Mouse (Mus musculus): ENCODE data around the gene Gprin1.

Gprin1 gene

DNA sequence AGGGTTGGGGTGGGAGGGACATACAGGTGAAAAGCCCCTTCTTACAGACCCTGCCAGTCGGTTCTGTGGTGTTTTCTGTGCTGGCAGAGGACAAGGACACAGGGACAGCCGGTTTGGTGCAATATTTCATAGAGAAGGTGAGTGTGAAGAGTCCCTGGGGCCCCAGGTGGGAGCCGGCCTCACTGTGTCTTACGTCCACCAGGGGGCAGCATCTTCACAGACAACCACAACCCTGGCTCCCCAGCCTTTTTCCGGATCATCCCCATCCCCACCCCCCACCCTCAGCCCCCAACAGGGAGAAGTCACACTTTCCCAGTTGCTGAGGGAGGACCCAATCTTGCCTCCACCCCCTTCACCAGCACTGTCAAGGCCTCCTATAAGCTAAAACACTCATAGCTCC is 32.8 kb downstream of the Gprin1 start:
- DNase-seq: peak; percentile 38

GRCm38 (mm10) chr13:54714996-54715395 is 34.7 kb downstream of the Gprin1 start:
- no peak for DNase-seq

GRCm38 (mm10) chr13:54714393-54714792 is 35.3 kb downstream of the Gprin1 start:
- DNase-seq: no peak

DNA sequence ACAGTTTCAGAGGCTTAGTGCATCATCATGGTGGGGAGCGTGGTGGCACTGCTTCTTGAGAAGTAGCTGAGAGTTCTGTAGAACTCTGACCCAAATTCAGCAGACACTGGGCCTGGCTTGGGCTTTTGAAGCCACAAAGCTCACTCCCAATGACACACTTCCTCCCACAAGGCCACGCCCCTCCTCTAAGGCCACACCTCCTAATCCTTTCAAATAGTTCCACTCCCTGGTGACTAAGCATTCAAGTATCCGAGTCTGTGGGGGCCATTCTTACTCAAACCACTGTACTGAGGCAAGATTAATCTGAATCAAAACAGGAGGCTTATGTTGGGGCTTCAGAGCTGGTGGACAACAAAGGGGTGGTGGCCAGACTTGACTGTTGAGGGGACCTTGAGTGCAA is 38.8 kb downstream of the Gprin1 start:
- DNase-seq: no peak

DNA sequence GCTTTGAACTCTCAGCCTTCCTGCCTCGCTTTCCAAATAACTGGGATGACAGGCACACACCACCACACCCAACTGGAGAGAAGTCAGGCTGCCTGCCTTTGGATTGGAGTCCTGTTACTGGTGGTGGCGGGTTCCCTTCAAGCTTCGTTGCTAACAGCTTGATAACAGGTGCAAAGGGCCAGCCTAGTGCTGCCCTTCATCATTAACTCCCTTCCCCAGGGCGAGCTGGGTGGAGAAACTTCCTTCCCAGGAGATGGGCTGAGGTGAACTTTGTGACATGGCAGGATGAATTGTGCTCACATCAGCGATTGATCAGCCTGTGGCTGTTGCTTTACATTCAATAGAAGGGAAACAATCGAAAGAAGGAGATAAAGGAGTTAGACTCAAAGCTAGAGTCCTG is 44.8 kb downstream of the Gprin1 start:
- DNase-seq: no peak

- DNase-seq: no peak
Observed at GRCm38 (mm10) chr13:54702507-54702906, 47.2 kb downstream of the Gprin1 start.

DNA sequence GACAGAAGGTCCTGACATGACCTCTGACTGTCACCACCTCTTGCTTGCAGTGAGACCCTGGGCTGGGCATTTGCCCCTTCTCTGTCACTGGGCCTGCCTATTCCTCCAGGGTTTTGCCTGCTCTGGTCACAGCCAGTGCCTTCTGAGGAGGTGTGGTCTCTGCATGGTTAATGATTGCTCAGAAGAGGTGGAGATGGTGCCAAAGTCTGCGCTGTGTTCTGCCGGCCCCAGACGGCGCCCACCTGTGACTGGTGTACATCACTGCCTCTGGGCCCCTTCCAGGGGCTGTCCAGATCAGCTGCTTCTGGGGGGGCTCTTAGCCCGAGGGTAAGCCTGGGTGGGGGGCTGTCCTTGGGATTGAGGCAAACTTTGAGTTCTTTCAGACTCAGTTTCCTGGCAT is 48.4 kb downstream of the Gprin1 start, which contains the start of gene Cdhr2:
Gene Cdhr2 (plus strand): TSS at position 219 of the 400 bp plus-strand sequence.
- peak; percentile 86 for DNase-seq

DNA sequence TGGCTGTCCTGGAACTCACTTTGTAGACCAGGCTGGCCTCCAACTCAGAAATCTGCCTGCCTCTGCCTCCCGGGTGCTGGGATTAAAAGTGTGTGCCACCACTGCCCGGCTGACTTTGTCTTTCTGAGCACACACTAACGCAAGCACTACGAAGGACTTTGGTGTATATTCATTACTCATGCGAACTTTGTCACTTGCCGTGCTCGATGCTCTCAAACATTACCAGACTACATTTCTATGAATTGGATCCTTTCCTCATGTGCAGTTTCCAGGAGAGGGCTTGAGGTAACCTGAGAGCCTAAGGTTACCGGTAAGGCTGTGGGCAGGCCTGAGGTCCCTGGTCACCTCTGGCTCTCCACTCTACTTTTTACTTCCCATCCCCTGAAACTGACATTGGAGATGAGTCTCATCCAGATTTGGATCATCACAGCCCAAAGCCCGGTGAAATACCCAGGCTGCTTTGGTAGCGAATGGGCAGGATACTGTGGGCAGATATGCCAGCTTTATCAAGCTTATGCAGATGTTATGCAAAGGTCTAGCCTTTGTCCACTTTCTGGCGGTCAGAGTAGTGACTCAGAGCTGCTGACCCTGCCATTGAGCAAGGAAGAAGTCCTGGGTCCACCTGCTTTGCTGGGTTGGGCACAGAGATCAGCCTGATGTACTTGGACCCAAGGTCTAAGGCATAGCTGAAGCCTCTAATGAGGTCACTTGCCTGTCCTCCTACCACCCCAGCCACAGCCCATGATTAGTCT is 54.0 kb downstream of the Gprin1 start:
- DNase-seq: no peak

DNA sequence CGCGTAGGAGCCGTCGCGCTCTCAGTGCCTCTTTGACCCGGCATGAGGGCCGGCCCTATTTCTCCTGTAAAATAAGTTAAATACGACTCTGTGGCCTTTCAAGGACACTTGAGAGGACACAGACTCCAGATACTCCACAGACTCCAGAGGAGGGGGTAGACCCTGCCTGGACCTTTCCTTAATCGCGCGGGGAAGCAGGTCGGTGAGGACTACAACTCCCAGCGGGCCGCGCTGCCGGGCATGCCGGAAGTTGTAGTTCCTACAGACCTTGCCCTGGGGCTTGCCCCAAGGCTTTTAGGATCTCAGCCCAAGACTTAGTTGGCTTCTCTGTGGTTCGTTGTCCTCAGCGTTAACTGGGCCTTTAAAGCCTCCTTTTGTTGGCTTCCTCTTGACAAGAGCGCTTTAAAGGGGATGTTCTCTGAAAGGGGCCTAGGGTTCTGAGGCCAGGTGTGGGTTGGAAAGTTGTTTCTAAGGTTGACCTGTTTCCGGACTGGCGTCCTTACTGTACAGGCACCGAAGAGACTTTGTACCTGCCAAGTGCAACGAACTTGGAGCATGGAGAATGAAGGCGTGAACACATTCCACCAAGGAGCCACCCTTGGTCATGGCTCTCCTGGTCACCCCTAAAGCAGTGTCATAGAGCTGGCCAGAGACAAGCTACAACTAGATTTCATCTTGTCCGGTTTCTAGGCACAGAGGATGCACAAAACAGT is 55.2 kb downstream of the Gprin1 start:
- DNase-seq: no peak

DNA sequence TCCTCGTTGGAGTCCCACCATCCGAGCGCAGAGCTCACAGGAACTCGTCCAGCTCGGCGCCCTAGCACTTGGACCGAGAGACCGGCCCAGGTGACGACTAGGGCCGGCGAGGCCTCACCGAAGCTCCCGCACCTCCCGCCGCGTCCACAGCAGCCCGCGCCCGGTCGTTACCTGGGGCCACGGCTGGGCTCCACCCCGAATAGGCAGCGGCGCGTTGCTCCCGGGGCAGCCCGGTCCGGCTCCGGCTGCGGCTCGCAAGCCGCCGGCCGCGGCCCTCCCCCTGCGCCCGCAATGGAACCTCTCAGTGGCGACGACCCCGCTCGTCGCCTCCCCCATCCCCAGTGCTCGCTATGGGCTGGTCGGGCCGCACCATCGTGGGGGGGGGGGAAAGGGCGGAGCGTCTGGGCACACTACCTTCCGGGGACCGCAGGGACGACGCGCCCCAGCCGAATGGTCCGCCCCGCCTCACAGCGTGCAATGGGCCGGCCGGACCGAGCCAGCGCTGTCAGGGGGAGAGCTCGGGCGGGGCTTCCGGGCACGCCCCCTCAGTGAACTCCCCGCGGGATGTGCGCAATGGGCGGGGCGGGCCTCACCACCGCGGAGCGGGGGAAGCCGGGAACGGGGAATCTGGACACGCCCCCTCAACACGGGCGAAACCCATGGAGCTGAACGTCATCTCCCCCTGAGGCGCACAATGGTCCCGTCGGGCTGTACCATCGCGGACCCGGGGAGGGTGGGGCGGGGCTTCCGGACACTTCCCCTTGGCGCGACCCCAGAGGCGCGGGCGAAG is 55.9 kb downstream of the Gprin1 start, which contains the start of gene Rnf44:
Gene Rnf44 (minus strand): TSS at position 350 of the 790 bp plus-strand sequence.
- peak; percentile 100 for DNase-seq

GRCm38 (mm10) chr13:54692711-54693557 is 56.7 kb downstream of the Gprin1 start:
- no peak for DNase-seq

DNA sequence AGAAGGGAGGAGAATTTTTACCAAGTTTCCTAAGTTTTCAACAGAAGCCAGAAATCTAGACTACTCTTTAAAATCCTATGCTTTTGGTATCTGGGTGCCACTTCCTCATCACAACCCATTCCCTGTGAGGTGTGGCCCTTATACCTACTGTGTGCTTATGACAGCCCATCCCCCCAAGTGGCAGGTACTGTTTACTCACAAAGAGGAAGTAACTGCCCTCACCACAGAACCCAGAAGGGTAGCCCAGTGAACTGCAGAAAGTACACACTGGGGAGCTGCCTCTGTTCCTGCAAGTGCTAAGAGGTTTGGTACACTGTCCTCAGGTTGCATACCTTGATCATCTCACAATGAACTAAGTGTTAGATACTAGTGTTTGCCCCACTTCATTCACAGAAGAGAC is 57.9 kb downstream of the Gprin1 start:
- DNase-seq: no peak

GRCm38 (mm10) chr13:54690151-54690740 is 59.4 kb downstream of the Gprin1 start:
- no peak for DNase-seq

GRCm38 (mm10) chr13:54687575-54688424 is 61.9 kb downstream of the Gprin1 start:
- peak; percentile 100 for DNase-seq

GRCm38 (mm10) chr13:54687096-54687495 is 62.6 kb downstream of the Gprin1 start:
- peak; percentile 89 for DNase-seq
